13 mouse cellular contexts compared by ENCODE assay signal in the genomic region with DNA sequence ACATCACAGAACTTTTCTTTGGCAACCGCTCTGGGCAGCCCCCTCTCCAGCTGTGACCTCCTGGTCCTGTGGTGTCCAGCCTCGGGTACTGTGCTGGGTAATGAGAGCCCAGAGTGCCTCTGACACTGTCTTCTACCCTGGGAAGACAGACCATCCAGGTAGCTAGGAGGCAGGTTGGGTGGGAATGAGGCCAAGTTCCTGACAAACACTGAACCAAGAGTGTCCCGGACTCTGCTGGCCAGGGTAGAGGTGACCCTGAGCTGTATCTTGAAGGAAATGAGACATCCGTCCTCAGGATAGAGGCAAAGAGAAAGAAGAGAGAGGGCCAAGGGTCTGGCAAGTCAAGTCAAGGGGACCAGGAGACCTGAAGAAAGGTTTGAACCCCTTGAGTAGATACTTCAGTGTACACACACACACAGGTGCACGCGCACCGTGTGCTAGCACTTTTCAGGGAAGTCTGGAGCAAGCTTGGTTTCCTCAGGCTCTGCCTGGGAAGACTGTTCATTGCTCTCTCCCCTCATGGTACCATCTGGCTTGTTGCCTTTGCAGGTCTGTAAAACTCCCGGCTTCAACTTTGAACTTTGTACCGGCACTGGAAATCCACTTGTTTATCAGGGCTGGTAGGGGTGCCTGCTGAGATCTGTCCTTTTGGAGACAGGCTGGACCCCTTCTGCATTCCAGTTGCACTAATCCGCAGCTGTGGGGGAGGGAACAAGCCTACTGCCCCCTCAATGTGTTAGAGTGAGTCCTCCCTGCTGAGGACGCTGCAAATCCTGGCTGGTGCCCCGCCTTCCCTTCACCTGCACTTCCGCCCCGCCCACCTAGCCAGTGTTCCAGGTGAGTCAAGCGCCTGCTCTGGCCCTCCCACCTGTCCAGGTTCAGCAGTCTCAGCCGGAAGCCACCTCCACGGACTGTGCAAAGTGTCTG. TPM values are rescaled to one million over a fixed set of nuclear protein-coding genes. Genes with fewer than 3 reads are reported as not detected.
DNase-seq lines count a peak whose midpoint lies in the region; ATAC-seq and TF ChIP-seq lines count a peak whose summit lies in the region.
"Had no signal": no experiment of that assay in that cellular context is flagged by ENCODE, and none has a peak within 500 bp of the region (broad histone marks: within the 10 kb centered on the region; RNA-seq: fewer than 3 reads in every experiment).

A gene (plus strand): TSS at position 592 of the 927 bp plus-strand sequence.

- H3K4me3 ChIP-seq in hindbrain, embryonic 10.5 days: peak within 1 kb of the TSS; percentile 16; the same call in 1 of the 2 replicates
- no peak within 1 kb of the TSS for H3K4me3 ChIP-seq in hindbrain, postnatal 0 days (ENCODE audit: low read length)
- peak within 1 kb of the TSS; percentile 12 for H3K4me3 ChIP-seq in liver, embryonic 13.5 days (replicated peaks)
- peak within 1 kb of the TSS; percentile 31 for H3K4me3 ChIP-seq in stomach, postnatal 0 days (ENCODE audit: low read depth, low read length)
- no peak within 1 kb of the TSS for H3K4me3 ChIP-seq in midbrain, embryonic 16.5 days (ENCODE audit: low read depth, low read length)
- H3K4me3 ChIP-seq in midbrain, embryonic 15.5 days: no peak within 1 kb of the TSS
- H3K4me3 ChIP-seq: heart, adult 2 months had no signal

- H3K9me3 ChIP-seq in hindbrain, embryonic 10.5 days: no peaks in the 10 kb centered on the region
- H3K9me3 ChIP-seq in hindbrain, postnatal 0 days (ENCODE audit: low read length): no peaks in the 10 kb centered on the region
- no peaks in the 10 kb centered on the region for H3K9me3 ChIP-seq in liver, embryonic 13.5 days (replicated peaks)
- H3K9me3 ChIP-seq in stomach, postnatal 0 days (ENCODE audit: control insufficient read depth, low read length): no peaks in the 10 kb centered on the region
- no peaks in the 10 kb centered on the region for H3K9me3 ChIP-seq in midbrain, embryonic 16.5 days (replicated peaks; ENCODE audit: control insufficient read depth, low read length, poor library complexity, severe bottlenecking)
- H3K9me3 ChIP-seq in midbrain, embryonic 15.5 days: no peaks in the 10 kb centered on the region

- no peak within 1 kb of the TSS for H3K4me2 ChIP-seq in hindbrain, postnatal 0 days (ENCODE audit: low read depth, low read length)
- peak within 1 kb of the TSS; percentile 40 for H3K4me2 ChIP-seq in liver, embryonic 13.5 days
- H3K4me2 ChIP-seq in stomach, postnatal 0 days (replicated peaks; ENCODE audit: low read depth): peak within 1 kb of the TSS; percentile 50
- no peak within 1 kb of the TSS for H3K4me2 ChIP-seq in midbrain, embryonic 16.5 days (ENCODE audit: low read length)
- no peak within 1 kb of the TSS for H3K4me2 ChIP-seq in midbrain, embryonic 15.5 days

- no peak within 1 kb of the TSS for H3K27ac ChIP-seq in hindbrain, embryonic 10.5 days
- no peak within 1 kb of the TSS for H3K27ac ChIP-seq in hindbrain, postnatal 0 days
- H3K27ac ChIP-seq in liver, embryonic 13.5 days: peak within 1 kb of the TSS; percentile 39
- peak within 1 kb of the TSS; percentile 85 for H3K27ac ChIP-seq in stomach, postnatal 0 days (replicated peaks)
- no peak within 1 kb of the TSS for H3K27ac ChIP-seq in midbrain, embryonic 16.5 days (ENCODE audit: low read length)
- H3K27ac ChIP-seq in midbrain, embryonic 15.5 days: no peak within 1 kb of the TSS
- H3K27ac ChIP-seq: heart, adult 2 months had no signal

- no peak for TF ChIP-seq EP300 in stomach, postnatal 0 days (optimal IDR thresholded peaks at IDR 0.05)

- H3K9ac ChIP-seq in hindbrain, postnatal 0 days (replicated peaks; ENCODE audit: low read length): no peak within 1 kb of the TSS
- H3K9ac ChIP-seq in liver, embryonic 13.5 days: no peak within 1 kb of the TSS
- peak within 1 kb of the TSS; percentile 35 for H3K9ac ChIP-seq in stomach, postnatal 0 days (ENCODE audit: low read length)
- no peak within 1 kb of the TSS for H3K9ac ChIP-seq in midbrain, embryonic 16.5 days (ENCODE audit: low read depth, low read length)
- no peak within 1 kb of the TSS for H3K9ac ChIP-seq in midbrain, embryonic 15.5 days

- WGBS in hindbrain, embryonic 10.5 days: 39% methylated on average over 17 of the region's 17 CpGs
- 46% methylated on average over 17 of the region's 17 CpGs for WGBS in hindbrain, postnatal 0 days
- 51% methylated on average over 17 of the region's 17 CpGs for WGBS in liver, embryonic 13.5 days (ENCODE audit: insufficient replicate concordance)
- 31% methylated on average over 17 of the region's 17 CpGs for WGBS in stomach, postnatal 0 days
- 41% methylated on average over 17 of the region's 17 CpGs for WGBS in midbrain, embryonic 16.5 days
- WGBS in midbrain, embryonic 15.5 days: 39% methylated on average over 17 of the region's 17 CpGs

- H3K27me3 ChIP-seq in hindbrain, embryonic 10.5 days (ENCODE audit: insufficient read depth, poor library complexity, severe bottlenecking): 0 out of 2 replicates have a peak, but pooled peaks cover 4% of the 10 kb centered on the region
- no peaks in the 10 kb centered on the region for H3K27me3 ChIP-seq in hindbrain, postnatal 0 days (ENCODE audit: insufficient read depth, low read length)
- no peaks in the 10 kb centered on the region for H3K27me3 ChIP-seq in liver, embryonic 13.5 days
- H3K27me3 ChIP-seq in stomach, postnatal 0 days (ENCODE audit: control insufficient read depth, insufficient read depth, low read length): no peaks in the 10 kb centered on the region
- no peaks in the 10 kb centered on the region for H3K27me3 ChIP-seq in midbrain, embryonic 16.5 days (ENCODE audit: control insufficient read depth, insufficient read depth, low read depth, low read length)
- no peaks in the 10 kb centered on the region for H3K27me3 ChIP-seq in midbrain, embryonic 15.5 days (replicated peaks)

- peaks cover 22% of the 10 kb centered on the region for H3K4me1 ChIP-seq in hindbrain, embryonic 10.5 days (replicated peaks)
- no peaks in the 10 kb centered on the region for H3K4me1 ChIP-seq in hindbrain, postnatal 0 days (ENCODE audit: insufficient read depth, low read length)
- H3K4me1 ChIP-seq in liver, embryonic 13.5 days (replicated peaks): peaks cover 8% of the 10 kb centered on the region
- no peaks in the 10 kb centered on the region for H3K4me1 ChIP-seq in stomach, postnatal 0 days (replicated peaks; ENCODE audit: control insufficient read depth, insufficient read depth)
- H3K4me1 ChIP-seq in midbrain, embryonic 16.5 days (ENCODE audit: control insufficient read depth, insufficient read depth, low read length): no peaks in the 10 kb centered on the region
- H3K4me1 ChIP-seq in midbrain, embryonic 15.5 days: no peaks in the 10 kb centered on the region

- H3K36me3 ChIP-seq in hindbrain, embryonic 10.5 days: no peaks in the 10 kb centered on the region
- H3K36me3 ChIP-seq in hindbrain, postnatal 0 days (ENCODE audit: insufficient read depth, low read length): no peaks in the 10 kb centered on the region
- no peaks in the 10 kb centered on the region for H3K36me3 ChIP-seq in liver, embryonic 13.5 days
- no peaks in the 10 kb centered on the region for H3K36me3 ChIP-seq in stomach, postnatal 0 days (ENCODE audit: control insufficient read depth, insufficient read depth, low read length)
- no peaks in the 10 kb centered on the region for H3K36me3 ChIP-seq in midbrain, embryonic 16.5 days (ENCODE audit: control insufficient read depth, insufficient read depth, low read length)
- no peaks in the 10 kb centered on the region for H3K36me3 ChIP-seq in midbrain, embryonic 15.5 days (replicated peaks)

- ATAC-seq in hindbrain, postnatal 0 days: no peak
- ATAC-seq in liver, embryonic 13.5 days (ENCODE audit: low read depth): peak; percentile 59
- ATAC-seq in stomach, postnatal 0 days (ENCODE audit: low FRiP score, low TSS enrichment): peak; percentile 94
- no peak for ATAC-seq in midbrain, embryonic 16.5 days
- ATAC-seq in midbrain, embryonic 15.5 days (replicated peaks): no peak

- no peak for TF ChIP-seq CTCF in hindbrain, postnatal 0 days (IDR thresholded peaks at IDR 0.05; ENCODE audit: low read depth)
- TF ChIP-seq CTCF in stomach, postnatal 0 days (IDR thresholded peaks at IDR 0.05; ENCODE audit: low read depth): no peak

- no peak for DNase-seq in hindbrain, embryonic 10.5 days (ENCODE audit: low spot score)
- DNase-seq in hindbrain, postnatal 0 days (ENCODE audit: low spot score): no peak
- DNase-seq in kidney, adult 18-20 months: peak; percentile 90
- no peak for DNase-seq in liver, embryonic 13.5 days
- peak; percentile 94 for DNase-seq in stomach, postnatal 0 days (ENCODE audit: low spot score)
- DNase-seq in spleen, postnatal 4 days (ENCODE audit: low spot score in 2 of 2): no peak
- DNase-seq: adrenal gland, postnatal 14 days; heart, adult 2 months; left cerebral cortex, postnatal 4 days; thymus, adult 18-20 months had no signal

RNA-seq across cellular contexts. Expression of the gene that starts here (rescaled TPM):
- polyA plus RNA-seq in hindbrain, embryonic 10.5 days (2016; fragmentation: Nextera tagmentation; extraction: Ambion mirVana): 1.1 and 2.8 TPM in 2 replicates
- not detected in 2 replicates for total RNA-seq in hindbrain, postnatal 0 days (2014; rRNA removed)
- not detected in 2 replicates for polyA plus RNA-seq in hindbrain, postnatal 0 days (2015; fragmentation: Nextera tagmentation; extraction: Ambion mirVana)
- polyA plus RNA-seq in liver, embryonic 13.5 days (2015; fragmentation: Nextera tagmentation; extraction: Ambion mirVana): 5.2 and 5.6 TPM in 2 replicates
- polyA plus RNA-seq in stomach, postnatal 0 days (2015; fragmentation: Nextera tagmentation; extraction: Ambion mirVana): 56.8 and 57.6 TPM in 2 replicates
- not detected in 2 replicates for polyA plus RNA-seq in midbrain, embryonic 16.5 days (2015; fragmentation: Nextera tagmentation; extraction: Ambion mirVana)
- 0.18 TPM in 1 of 2 replicates, not detected in the other for polyA plus RNA-seq in midbrain, embryonic 15.5 days (2015; fragmentation: Nextera tagmentation; extraction: Ambion mirVana)
- total RNA-seq: heart, adult 2 months had no signal
- polyA plus RNA-seq: neural tube, embryonic 14.5 days had no signal

Comparison
In these comparisons a context has a peak if more than half of its experiments do, and no peak if none do; other contexts are left out.
1. H3K4me3 ChIP-seq: peak in hindbrain, embryonic 10.5 days (single experiment), liver, embryonic 13.5 days (single experiment) and stomach, postnatal 0 days (single experiment); none in hindbrain, postnatal 0 days (single experiment), midbrain, embryonic 16.5 days (single experiment) and midbrain, embryonic 15.5 days (single experiment).
2. DNase-seq: peak in kidney, adult 18-20 months (single experiment) and stomach, postnatal 0 days (single experiment); none in hindbrain, embryonic 10.5 days (single experiment), hindbrain, postnatal 0 days (single experiment), liver, embryonic 13.5 days (single experiment) and spleen, postnatal 4 days (0 of 2).
3. H3K27ac ChIP-seq: peak in liver, embryonic 13.5 days (single experiment) and stomach, postnatal 0 days (single experiment); none in hindbrain, embryonic 10.5 days (single experiment), hindbrain, postnatal 0 days (single experiment), midbrain, embryonic 16.5 days (single experiment) and midbrain, embryonic 15.5 days (single experiment).
4. ATAC-seq: peak in liver, embryonic 13.5 days (single experiment) and stomach, postnatal 0 days (single experiment); none in hindbrain, postnatal 0 days (single experiment), midbrain, embryonic 16.5 days (single experiment) and midbrain, embryonic 15.5 days (single experiment).
5. H3K4me2 ChIP-seq: peak in liver, embryonic 13.5 days (single experiment) and stomach, postnatal 0 days (single experiment); none in hindbrain, postnatal 0 days (single experiment), midbrain, embryonic 16.5 days (single experiment) and midbrain, embryonic 15.5 days (single experiment).